Mouse (Mus musculus) thymus, adult 2 months (tissue): ENCODE data around the gene Zdhhc18.

Experiments used
- CTCF ChIP-seq: fragments of 200-500 bp; IDR thresholded peaks from 2 replicates; pipeline ENCODE4 v1.5.1; 2012; ENCODE audit warnings: mild to moderate bottlenecking, control low read depth, low read length, moderate library complexity, borderline replicate concordance; ENCODE audit not compliant: control insufficient read depth, poor library complexity, insufficient read depth; ENCODE audit errors: extremely low read depth
- POLR2A ChIP-seq: fragments of 200-500 bp; IDR thresholded peaks from 2 replicates; pipeline ENCODE4 v1.6.1; 2012; ENCODE audit warnings: mild to moderate bottlenecking, low read length, control low read depth, moderate library complexity; ENCODE audit not compliant: control insufficient read depth, poor library complexity, insufficient read depth; ENCODE audit errors: extremely low read depth

DNA sequence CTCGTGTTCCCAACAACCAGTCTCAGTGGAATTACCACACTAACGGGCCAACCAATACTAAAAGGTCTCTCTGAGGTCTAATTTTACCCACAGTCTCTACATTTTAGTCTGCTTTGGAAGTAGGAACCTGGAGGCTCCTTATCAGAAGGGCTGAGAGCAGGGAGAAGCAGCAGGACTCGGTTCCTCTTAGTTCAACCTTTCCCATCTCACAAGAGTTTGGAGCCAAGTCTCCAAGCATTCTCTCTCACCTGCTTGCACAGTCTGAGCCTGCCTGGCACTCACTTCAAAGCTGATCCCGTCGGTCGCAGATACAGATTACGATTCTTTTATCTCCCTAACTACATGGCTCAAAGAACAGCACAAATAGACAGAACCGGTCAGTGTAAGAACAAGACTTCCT, 13.0 kb upstream of the Zdhhc18 start:
- TF ChIP-seq POLR2A (no peak), CTCF (no peak)
